Mouse (Mus musculus) gastrocnemius, postnatal 25 days (tissue): ENCODE measurements around the gene Spast. TPM values are rescaled to one million over a fixed set of nuclear protein-coding genes. Genes with fewer than 3 reads are reported as not detected.

Experiments used
- DNase-seq: peaks from one replicate; pipeline ENCODE4 v3.0.0; 2022
- total RNA-seq, 2 experiments: library from RNA; stranded (reverse); gene quantifications; 1 replicate in 1 of 2; 2 replicates in 1 of 2; pipeline ENCODE4 v1.2.3; 2021

Gene Spast
- total RNA-seq, 2 experiments from 2014 or later: 40.0 to 42.5 TPM

GRCm38 (mm10) chr17:74424401-74425005, 85.7 kb downstream of the Spast start:
- no peak for DNase-seq

DNA sequence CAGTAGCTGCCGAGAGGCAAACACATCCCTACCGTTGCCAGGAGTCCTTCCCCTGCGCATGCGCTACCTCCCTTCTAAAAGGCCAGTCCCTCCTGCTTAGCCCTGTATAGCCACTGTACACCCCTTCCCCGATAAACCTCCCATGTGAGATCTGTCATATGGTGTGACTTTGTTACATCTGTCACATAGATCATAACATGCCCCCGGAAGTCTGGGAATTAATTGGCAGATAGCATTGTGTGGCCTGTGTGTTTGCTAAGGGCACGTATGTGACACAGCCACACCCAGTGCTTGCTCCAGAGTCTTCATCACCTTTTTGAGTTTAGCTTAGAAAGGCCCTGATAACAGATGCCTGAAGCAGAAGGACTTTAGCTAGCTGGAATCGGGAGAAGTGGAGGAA, 91.3 kb downstream of the Spast start:
- no peak for DNase-seq

DNA sequence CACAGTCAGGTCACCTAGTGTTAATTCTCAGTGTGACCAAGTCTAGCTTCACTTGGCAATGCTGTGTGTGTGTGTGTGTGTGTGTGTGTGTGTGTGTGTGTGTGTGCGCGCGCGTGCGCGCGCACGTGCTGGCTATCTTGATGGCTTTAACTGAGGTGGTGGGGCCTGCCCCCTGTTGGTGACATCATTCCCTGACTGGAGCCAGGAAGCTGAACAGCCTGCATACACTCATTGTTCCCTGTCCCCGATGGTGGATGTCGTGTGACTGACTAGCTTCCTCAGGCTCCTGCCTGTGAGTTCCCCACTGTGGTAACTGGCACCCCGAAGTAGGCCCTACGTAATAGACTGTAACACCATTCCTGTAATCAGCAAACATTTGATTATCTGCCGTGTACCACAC, 92.7 kb downstream of the Spast start:
- no peak for DNase-seq

GRCm38 (mm10) chr17:74432631-74433030, 93.8 kb downstream of the Spast start:
- no peak for DNase-seq

DNA sequence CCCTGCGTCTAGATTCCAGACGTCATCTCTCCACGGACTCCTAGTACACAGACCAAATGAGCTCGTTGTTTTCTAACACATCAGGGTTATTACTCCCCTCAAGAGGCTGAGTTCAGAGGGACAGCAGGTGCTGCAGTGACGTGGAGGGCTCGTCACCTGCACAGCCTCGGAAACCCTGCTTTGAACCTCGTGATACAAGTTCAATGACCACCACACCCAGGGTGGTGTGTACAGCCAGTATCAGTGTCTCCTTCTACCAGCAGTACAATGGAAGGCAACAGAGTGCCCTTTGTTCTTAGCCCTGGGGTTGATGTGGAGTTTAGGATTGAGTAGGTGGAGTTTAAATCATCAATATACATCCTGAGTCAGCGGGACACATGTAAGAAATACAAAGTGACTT, 99.0 kb downstream of the Spast start:
- no peak for DNase-seq

DNA sequence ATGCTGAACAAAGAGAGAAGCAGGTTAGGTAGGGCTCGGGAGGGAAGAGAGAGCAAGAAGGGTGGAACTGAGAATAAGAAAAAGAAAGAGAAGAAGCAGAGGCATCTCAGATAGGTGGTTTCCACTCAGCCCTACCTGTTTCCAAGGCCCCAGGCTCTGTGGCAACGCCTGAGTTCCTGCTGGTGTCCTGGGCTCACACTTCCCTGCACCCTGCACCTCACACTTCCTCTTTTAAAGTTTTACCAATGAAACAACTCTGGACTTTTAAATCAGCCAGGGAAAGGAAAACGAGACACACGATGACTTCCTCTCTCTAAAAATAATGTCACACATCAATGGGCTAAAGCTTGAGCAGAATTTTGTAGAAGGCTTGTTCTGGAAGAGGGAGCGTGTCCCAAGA, 101.7 kb downstream of the Spast start:
- DNase-seq: no peak

Other genes starting within 250 kb of the Spast start
- gene Memo1, start 43.5 kb upstream of the Spast start, total RNA-seq: 10 to 100 TPM; 50.8 to 58.1 TPM
- 10 to 100 TPM; 47.1 to 50.6 TPM for gene Dpy30, start 15.0 kb upstream of the Spast start, total RNA-seq
- 1 to 10 TPM; 5.9 to 6.1 TPM for gene Slc30a6, start 56.6 kb downstream of the Spast start, total RNA-seq
- gene Nlrc4, start 120.2 kb downstream of the Spast start, total RNA-seq: under 1 TPM; 0.08 to 0.15 TPM
- 10 to 100 TPM; 25.8 to 30.1 TPM for gene Yipf4, start 150.5 kb downstream of the Spast start, total RNA-seq
- 10 to 100 TPM; 50.0 to 53.7 TPM for gene Birc6, start 189.3 kb downstream of the Spast start, total RNA-seq